Mouse (Mus musculus): ENCODE measurements around the gene Tmem204.

- TF ChIP-seq POLR2A (IDR thresholded peaks at IDR 0.05; ENCODE audit: insufficient read length, low read depth) (no peak), CEBPB (IDR thresholded peaks at IDR 0.05; ENCODE audit: insufficient read depth, poor library complexity, severe bottlenecking) (no peak), POLR2AphosphoS2 (IDR thresholded peaks at IDR 0.05; ENCODE audit: insufficient read length, low read depth) (no peak), MAX (IDR thresholded peaks at IDR 0.05; ENCODE audit: low read depth) (no peak), TCF3 (IDR thresholded peaks at IDR 0.05; ENCODE audit: insufficient read length, low read depth) (no peak), MYOG (IDR thresholded peaks at IDR 0.05; ENCODE audit: control insufficient read depth in 1 of 3, insufficient read depth in 1 of 3, insufficient read length in 2 of 3, low read depth in 2 of 3) (no peak), USF1 (IDR thresholded peaks at IDR 0.05; ENCODE audit: low read depth) (no peak), TCF12 (IDR thresholded peaks at IDR 0.05; ENCODE audit: insufficient read depth, poor library complexity, severe bottlenecking) (no peak), SRF (IDR thresholded peaks at IDR 0.05; ENCODE audit: control insufficient read depth, insufficient read length, low read depth) (no peak), E2F4 (IDR thresholded peaks at IDR 0.05; ENCODE audit: insufficient read depth) (no peak), REST (IDR thresholded peaks at IDR 0.05; ENCODE audit: insufficient read depth, insufficient read length) (no peak), MYOD1 (IDR thresholded peaks at IDR 0.05; ENCODE audit: control insufficient read depth in 1 of 3, insufficient read length in 2 of 3, low read depth in 2 of 3) (no peak)
Observed at GRCm38 (mm10) chr17:25065189-25065588, 18.2 kb downstream of the Tmem204 start.

Data from myocyte (in vitro differentiated cells).